Mouse (Mus musculus) midbrain, postnatal 0 days (tissue): Measurements from ENCODE around the gene Sumo1. TPM values are rescaled to one million over a fixed set of nuclear protein-coding genes. Genes with fewer than 3 reads are reported as not detected.

Experiments
- ATAC-seq: fragments of 200-750 bp; cut with Nextera tagmentation; 2 replicates; pipeline ENCODE4 v1.8.0; 2017; ENCODE audit warnings: moderate number of reproducible peaks, mild to moderate bottlenecking, moderate TSS enrichment, moderate library complexity; ENCODE audit not compliant: low FRiP score
- DNase-seq: peaks from one replicate; pipeline ENCODE4 v3.0.0-alpha.2; 2015; ENCODE audit warnings: low spot score
- H3K27ac ChIP-seq: fragments of 300-500 bp; sonication (generic); 2 replicates; pipeline ENCODE4 v1.5.1; 2014; ENCODE audit warnings: low read depth, mild to moderate bottlenecking, low read length, mixed read lengths
- H3K27me3 ChIP-seq: fragments of 300-500 bp; sonication (generic); 2 replicates; pipeline ENCODE4 v1.6.1; 2014; ENCODE audit warnings: low read length, control low read depth, mixed read lengths; ENCODE audit not compliant: insufficient read depth
- H3K36me3 ChIP-seq: fragments of 300-500 bp; sonication (generic); 2 replicates; pipeline ENCODE4 v1.6.1; 2014; ENCODE audit warnings: low read length, control low read depth, mixed read lengths; ENCODE audit not compliant: insufficient read depth
- H3K4me1 ChIP-seq: fragments of 300-500 bp; sonication (generic); 2 replicates; pipeline ENCODE4 v1.6.1; 2014; ENCODE audit warnings: mild to moderate bottlenecking, control low read depth, antibody characterized with exemption, low read length, mixed read lengths; ENCODE audit not compliant: insufficient read depth
- H3K4me2 ChIP-seq: fragments of 300-500 bp; sonication (generic); 2 replicates; pipeline ENCODE4 v1.6.1; 2014; ENCODE audit warnings: low read depth, mild to moderate bottlenecking, low read length, mixed read lengths; ENCODE audit not compliant: poor library complexity, severe bottlenecking
- H3K4me3 ChIP-seq: fragments of 300-500 bp; sonication (generic); 2 replicates; pipeline ENCODE4 v1.5.1; 2014; ENCODE audit warnings: low read depth, mild to moderate bottlenecking, low read length, moderate library complexity
- H3K9ac ChIP-seq: fragments of 300-500 bp; sonication (generic); replicated peaks from 2 replicates; pipeline ENCODE4 v1.6.1; 2014; ENCODE audit warnings: mild to moderate bottlenecking, low read length, moderate library complexity, mixed read lengths; ENCODE audit not compliant: poor library complexity, severe bottlenecking
- H3K9me3 ChIP-seq: fragments of 300-500 bp; sonication (generic); 2 replicates; pipeline ENCODE4 v1.6.1; 2016; ENCODE audit warnings: low read length, control low read depth
- CTCF ChIP-seq: IDR thresholded peaks from 2 replicates; pipeline ENCODE4 v1.5.1; 2016; ENCODE audit warnings: antibody characterized with exemption, mild to moderate bottlenecking
- WGBS: fragments of 180-500 bp; shearing (Covaris S2); extraction: QIAGEN DNeasy Blood & Tissue Kit; methylation state at CpG from one replicate; pipeline ENCODE4 v1.1.7; 2014; 5-methylcytosine and 5-hydroxymethylcytosine counted together
- polyA plus RNA-seq: library from polyadenylated mRNA; unstranded; fragments of >200 nt; fragmentation: Nextera tagmentation; extraction: Ambion mirVana; gene quantifications from 2 replicates; pipeline ENCODE4 v1.2.1, GENCODE M21; 2015
- total RNA-seq: library from RNA; depleted of rRNA; stranded (reverse); fragments of >200 nt; gene quantifications from 2 replicates; pipeline ENCODE4 v1.2.3, GENCODE M21; 2014

Gene Sumo1
- total and polyA plus RNA-seq, 2 experiments from 2014 or later: 81.6 to 319 TPM

DNA sequence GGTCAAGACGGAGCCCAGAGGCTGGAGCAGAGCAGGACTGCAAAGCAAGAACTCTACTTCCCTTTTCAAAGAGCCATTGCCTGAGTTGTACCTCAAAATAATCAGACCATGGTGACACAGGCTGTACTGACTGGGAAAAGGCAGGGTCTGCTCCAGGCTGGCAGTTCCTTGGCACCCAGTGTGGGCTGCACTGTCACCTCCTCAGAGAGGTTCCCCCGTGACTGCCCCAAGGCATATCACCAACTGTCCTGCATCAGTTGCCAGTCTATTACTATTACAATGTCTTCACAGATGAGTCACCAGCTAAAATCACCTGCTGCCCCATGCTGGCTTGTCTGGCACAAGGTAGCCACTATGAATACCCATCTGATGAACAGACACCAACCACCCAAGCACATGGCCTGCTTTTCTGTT lies 77.0 kb downstream of the Sumo1 start:
- H3K9me3 ChIP-seq: no peaks in the 10 kb centered on the region
- TF ChIP-seq CTCF: no peak
- no peaks in the 10 kb centered on the region for H3K27me3 ChIP-seq
- H3K9ac ChIP-seq: no peak overlapping the region
- H3K4me1 ChIP-seq: 0 out of 2 replicates have a peak, but pooled peaks cover 10% of the 10 kb centered on the region
- DNase-seq (no peak), ATAC-seq (peak; percentile 34; the same call in 1 of the 2 replicates)
- no peak overlapping the region for H3K27ac ChIP-seq
- no peak overlapping the region for H3K4me3 ChIP-seq
- H3K4me2 ChIP-seq: no peak overlapping the region
- WGBS: 74% methylated on average over 2 of the region's 2 CpGs
- no peaks in the 10 kb centered on the region for H3K36me3 ChIP-seq

DNA sequence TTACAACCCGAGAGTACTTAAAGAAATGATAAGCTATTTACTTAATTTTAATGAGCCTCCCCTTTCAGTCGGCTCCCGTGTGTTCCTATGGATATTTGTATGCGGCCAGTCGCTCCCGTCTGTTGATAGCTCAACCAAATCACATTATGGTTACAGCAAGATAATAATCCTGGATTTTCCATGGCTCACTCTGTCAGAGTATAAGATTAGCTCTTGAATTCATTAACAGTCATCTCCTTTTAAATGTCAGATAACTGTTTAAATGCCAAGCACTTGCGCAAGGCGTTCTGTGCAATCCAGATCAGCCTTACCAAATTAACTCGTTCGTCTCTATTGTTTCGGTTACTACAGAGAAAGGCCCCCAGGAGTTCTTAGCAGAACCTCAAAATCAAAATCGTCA lies 77.8 kb downstream of the Sumo1 start:
- Histone ChIP-seq H3K4me2 (peak overlapping the region; percentile 39), H3K27me3 (no peaks in the 10 kb centered on the region), H3K27ac (no peak overlapping the region), H3K4me3 (peak overlapping the region; percentile 0; the same call in 1 of the 2 replicates), H3K9ac (no peak overlapping the region), H3K36me3 (no peaks in the 10 kb centered on the region), H3K4me1 (0 out of 2 replicates have a peak, but pooled peaks cover 10% of the 10 kb centered on the region), H3K9me3 (no peaks in the 10 kb centered on the region)
- ATAC-seq (peak; percentile 47; the same call in 1 of the 2 replicates), DNase-seq (no peak)
- TF ChIP-seq CTCF: no peak
- 7% methylated on average over 12 of the region's 12 CpGs for WGBS

DNA sequence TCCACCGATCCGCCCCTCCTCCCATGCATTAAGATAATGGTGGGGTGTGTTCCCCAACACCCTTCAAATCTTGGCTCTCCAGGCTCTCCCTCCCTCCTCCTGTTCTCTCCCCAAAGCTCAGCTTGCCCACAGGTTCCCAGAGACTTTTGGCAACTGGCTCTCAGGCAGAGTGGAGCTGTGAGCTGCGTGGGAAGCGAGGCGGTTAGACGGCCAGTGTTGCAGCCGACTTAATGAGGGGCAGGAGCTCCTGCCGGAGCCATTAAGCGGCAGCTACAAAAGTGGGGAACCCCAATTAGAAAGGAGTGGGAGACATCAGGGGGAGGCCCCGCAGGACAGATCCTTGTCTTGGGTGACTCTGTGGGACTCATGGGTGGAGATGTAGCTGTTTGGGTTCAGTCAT lies 78.3 kb downstream of the Sumo1 start:
- no peaks in the 10 kb centered on the region for H3K36me3 ChIP-seq
- 0 out of 2 replicates have a peak, but pooled peaks cover 10% of the 10 kb centered on the region for H3K4me1 ChIP-seq
- ATAC-seq: peak; percentile 38; the same call in 1 of the 2 replicates
- H3K27me3 ChIP-seq: no peaks in the 10 kb centered on the region
- TF ChIP-seq CTCF: no peak
- H3K9me3 ChIP-seq: no peaks in the 10 kb centered on the region
- 4% methylated on average over 10 of the region's 10 CpGs for WGBS
- H3K27ac ChIP-seq: no peak overlapping the region
- DNase-seq: no peak
- peak overlapping the region; percentile 39 for H3K4me2 ChIP-seq
- H3K9ac ChIP-seq: no peak overlapping the region
- peak overlapping the region; percentile 0; the same call in 1 of the 2 replicates for H3K4me3 ChIP-seq

DNA sequence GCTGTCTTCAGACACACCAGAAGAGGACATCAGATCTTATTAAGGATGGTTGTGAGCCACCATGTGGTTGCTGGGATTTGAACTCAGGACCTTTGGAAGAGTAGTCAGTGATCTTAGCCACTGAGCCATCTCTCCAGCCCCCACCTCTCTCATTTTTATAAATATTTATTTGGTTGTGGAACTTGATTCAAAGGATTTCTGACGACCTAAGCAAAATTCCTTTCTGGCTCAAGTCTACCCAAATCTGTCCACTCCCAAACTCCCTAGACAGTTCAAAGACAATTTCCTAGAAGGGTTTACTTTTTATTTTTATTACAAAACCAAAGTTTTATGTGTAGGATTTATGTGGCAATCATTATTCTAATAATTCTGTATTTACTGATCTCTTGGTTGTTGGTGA lies 81.4 kb downstream of the Sumo1 start:
- no peaks in the 10 kb centered on the region for H3K36me3 ChIP-seq
- ATAC-seq (no peak), DNase-seq (no peak)
- no peak for TF ChIP-seq CTCF
- H3K27me3 ChIP-seq: no peaks in the 10 kb centered on the region
- H3K9ac ChIP-seq: no peak overlapping the region
- no peak overlapping the region for H3K27ac ChIP-seq
- no peak overlapping the region for H3K4me2 ChIP-seq
- H3K4me1 ChIP-seq: 0 out of 2 replicates have a peak, but pooled peaks cover 10% of the 10 kb centered on the region
- 84% methylated on average over 1 of the region's 1 CpGs for WGBS
- no peak overlapping the region for H3K4me3 ChIP-seq
- H3K9me3 ChIP-seq: no peaks in the 10 kb centered on the region

DNA sequence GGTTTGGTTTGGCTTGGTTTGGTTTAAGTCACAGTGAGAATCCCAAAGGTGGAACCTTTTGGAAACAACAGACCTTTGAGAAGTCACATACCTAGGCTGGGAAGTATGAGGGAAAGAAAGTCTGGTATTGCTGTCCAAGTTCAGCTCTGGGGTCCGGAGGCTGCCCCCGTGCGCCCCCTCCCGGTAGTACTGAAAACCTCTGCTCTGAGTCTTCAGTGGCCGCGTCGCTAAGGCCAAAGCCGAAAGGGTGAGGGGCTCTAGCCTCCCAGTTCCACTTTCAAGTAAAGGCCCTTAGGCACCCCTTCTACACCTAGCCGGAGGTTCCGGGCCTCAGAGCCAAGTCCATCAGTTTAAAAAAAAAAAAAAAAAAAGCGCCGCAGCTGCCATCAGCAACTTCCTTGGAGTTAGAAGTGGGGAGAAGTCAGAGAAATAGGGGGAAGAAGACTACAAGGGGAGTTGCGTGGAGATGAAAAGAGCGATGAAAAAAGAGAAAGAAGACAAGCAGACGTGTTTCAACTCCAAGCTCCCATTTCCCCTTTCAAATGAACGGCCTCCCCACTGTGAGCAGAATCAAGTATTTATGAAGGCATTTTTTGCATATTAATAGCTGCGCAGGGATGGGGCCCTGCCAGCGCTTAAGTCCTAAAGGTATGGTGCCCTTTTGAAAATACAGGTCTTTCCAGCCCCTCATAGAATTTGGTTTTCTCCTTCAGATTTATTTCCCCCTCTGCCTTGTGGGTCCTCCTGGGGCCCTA lies 85.8 kb downstream of the Sumo1 start:
- Histone ChIP-seq H3K27me3 (no peaks in the 10 kb centered on the region), H3K9ac (no peak overlapping the region), H3K4me3 (no peak overlapping the region), H3K9me3 (no peaks in the 10 kb centered on the region), H3K4me1 (no peaks in the 10 kb centered on the region), H3K27ac (no peak overlapping the region), H3K4me2 (peak overlapping the region; percentile 23), H3K36me3 (no peaks in the 10 kb centered on the region)
- 6% methylated on average over 18 of the region's 18 CpGs for WGBS
- ATAC-seq (peak; percentile 44; the same call in 1 of the 2 replicates), DNase-seq (peak; percentile 69)
- TF ChIP-seq CTCF: peak; percentile 78

DNA sequence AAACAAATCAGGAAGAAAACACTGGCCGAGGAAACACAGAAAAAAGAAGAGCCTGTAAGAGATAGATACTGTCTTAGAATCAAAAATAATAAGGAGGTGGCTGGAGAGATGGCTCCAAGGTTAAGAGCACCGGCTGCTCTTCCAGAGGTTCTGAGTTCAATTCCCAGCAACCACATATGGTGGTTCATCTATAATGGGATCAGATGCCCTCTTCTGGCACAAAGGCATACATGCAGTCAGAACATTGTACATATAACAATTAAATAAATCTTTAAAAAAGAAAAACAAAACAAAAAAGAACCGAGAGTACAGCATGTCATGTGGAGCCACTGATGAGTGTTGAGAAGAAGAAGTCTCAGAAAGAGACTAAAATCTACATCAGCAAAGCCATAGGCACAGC lies 89.8 kb downstream of the Sumo1 start:
- H3K9ac ChIP-seq: no peak overlapping the region
- ATAC-seq (no peak), DNase-seq (no peak)
- 87% methylated on average over 3 of the region's 3 CpGs for WGBS
- H3K27ac ChIP-seq: no peak overlapping the region
- H3K36me3 ChIP-seq: no peaks in the 10 kb centered on the region
- 0 out of 2 replicates have a peak, but pooled peaks have one; percentile 24 for TF ChIP-seq CTCF
- no peak overlapping the region for H3K4me3 ChIP-seq
- H3K4me2 ChIP-seq: no peak overlapping the region
- H3K9me3 ChIP-seq: no peaks in the 10 kb centered on the region
- H3K4me1 ChIP-seq: no peaks in the 10 kb centered on the region
- H3K27me3 ChIP-seq: no peaks in the 10 kb centered on the region
